Mouse (Mus musculus) intestine, postnatal 0 days (tissue): ENCODE measurements around the gene Ccnh. TPM values are rescaled to one million over a fixed set of nuclear protein-coding genes. Genes with fewer than 3 reads are reported as not detected.
"Not testable (repeated sequence)": the region's sequence is repeated elsewhere in the genome, so short reads cannot be mapped to it uniquely, and the experiment has no call there.

Experiments
- ATAC-seq: fragments of 200-750 bp; cut with Nextera tagmentation; 2 replicates; pipeline ENCODE4 v1.8.0; 2017; ENCODE audit warnings: mild to moderate bottlenecking, moderate TSS enrichment, moderate library complexity
- H3K27ac ChIP-seq: fragments of 300-500 bp; sonication (generic); 2 replicates; pipeline ENCODE4 v1.5.1; 2014; ENCODE audit warnings: mild to moderate bottlenecking, low read depth, low read length, moderate library complexity
- H3K27me3 ChIP-seq: fragments of 300-500 bp; sonication (generic); replicated peaks from 2 replicates; pipeline ENCODE4 v1.6.1; 2014; ENCODE audit warnings: low read length, mixed read lengths; ENCODE audit not compliant: control insufficient read depth, insufficient read depth
- H3K36me3 ChIP-seq: fragments of 300-500 bp; sonication (generic); 2 replicates; pipeline ENCODE4 v1.6.1; 2014; ENCODE audit warnings: mild to moderate bottlenecking, moderate library complexity; ENCODE audit not compliant: control insufficient read depth, insufficient read depth
- H3K4me1 ChIP-seq: fragments of 300-500 bp; sonication (generic); replicated peaks from 2 replicates; pipeline ENCODE4 v1.6.1; 2014; ENCODE audit warnings: antibody characterized with exemption, low read length, mixed read lengths; ENCODE audit not compliant: control insufficient read depth, insufficient read depth
- H3K4me2 ChIP-seq: fragments of 300-500 bp; sonication (generic); replicated peaks from 2 replicates; pipeline ENCODE4 v1.6.1; 2014; ENCODE audit warnings: low read depth, mild to moderate bottlenecking, moderate library complexity
- H3K4me3 ChIP-seq: fragments of 300-500 bp; sonication (generic); 2 replicates; pipeline ENCODE4 v1.5.1; 2014; ENCODE audit warnings: low read depth, low read length
- H3K9ac ChIP-seq: fragments of 300-500 bp; sonication (generic); 2 replicates; pipeline ENCODE4 v1.6.1; 2014; ENCODE audit warnings: mild to moderate bottlenecking, low read depth, low read length
- H3K9me3 ChIP-seq: fragments of 300-500 bp; sonication (generic); 2 replicates; pipeline ENCODE4 v1.6.1; 2016; ENCODE audit warnings: mixed run types; ENCODE audit not compliant: control insufficient read depth
- CTCF ChIP-seq: sonication (generic); IDR thresholded peaks from 2 replicates; pipeline ENCODE4 v1.5.1; 2016; ENCODE audit warnings: low read depth, mild to moderate bottlenecking, control low read depth, antibody characterized with exemption, moderate library complexity
- WGBS: fragments of 180-500 bp; shearing (Covaris S2); extraction: QIAGEN DNeasy Blood & Tissue Kit; methylation state at CpG from one replicate; pipeline ENCODE4 v1.1.7; 2014; 5-methylcytosine and 5-hydroxymethylcytosine counted together
- polyA plus RNA-seq: library from polyadenylated mRNA; unstranded; fragments of >200 nt; fragmentation: Nextera tagmentation; extraction: Ambion mirVana; gene quantifications from 2 replicates; pipeline ENCODE4 v1.2.1, GENCODE M21; 2015

Gene Ccnh
- 46.2 and 50.8 TPM in 2 replicates for polyA plus RNA-seq

DNA sequence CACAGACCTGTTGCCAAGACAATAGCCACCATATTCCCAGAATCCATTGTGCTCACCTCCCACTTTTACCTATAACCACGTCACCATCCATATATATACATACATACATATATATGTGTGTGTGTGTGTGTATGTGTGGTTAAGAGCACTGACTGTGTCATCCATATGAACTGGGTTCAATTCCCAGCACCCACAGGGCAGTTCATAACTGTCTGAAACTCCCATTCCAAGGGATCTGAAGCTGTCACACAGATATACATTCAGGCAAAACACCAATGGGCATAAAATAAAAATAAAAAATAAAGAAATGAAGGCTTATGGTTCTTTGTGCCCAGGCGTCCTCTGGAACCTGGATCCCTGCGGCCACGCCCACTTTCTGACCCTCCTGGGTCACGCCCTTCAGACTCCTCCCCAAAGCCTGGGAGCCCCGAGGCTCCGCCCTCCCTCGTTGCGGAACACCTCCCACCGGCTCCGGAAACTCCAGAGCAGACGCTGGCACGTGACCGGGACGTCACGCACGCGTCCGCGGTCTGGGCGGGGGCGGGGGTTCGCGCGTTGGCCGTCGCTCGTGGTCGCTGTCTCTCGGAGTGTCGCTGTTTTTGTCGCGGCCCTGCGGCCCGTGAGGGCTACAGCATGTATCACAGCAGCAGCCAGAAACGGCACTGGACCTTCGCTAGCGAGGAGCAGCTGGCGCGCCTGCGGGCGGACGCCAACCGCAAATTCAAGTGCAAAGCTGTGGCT lies at the start of gene Ccnh:
Ccnh (plus strand) TSS at position 506 of the 741 bp plus-strand sequence.
- H3K36me3 ChIP-seq: peaks cover 4% of the 10 kb centered on the region; the same call in 1 of the 2 replicates
- H3K4me3 ChIP-seq: peak within 1 kb of the TSS; percentile 93
- no peaks in the 10 kb centered on the region for H3K9me3 ChIP-seq
- under 1% methylated on average over 44 of the region's 44 CpGs for WGBS
- no peaks in the 10 kb centered on the region for H3K27me3 ChIP-seq
- no peak for TF ChIP-seq CTCF
- peak within 1 kb of the TSS; percentile 95 for H3K4me2 ChIP-seq
- no peaks in the 10 kb centered on the region for H3K4me1 ChIP-seq
- H3K27ac ChIP-seq: peak within 1 kb of the TSS; percentile 71
- ATAC-seq: peak; percentile 99
- H3K9ac ChIP-seq: peak within 1 kb of the TSS; percentile 81

DNA sequence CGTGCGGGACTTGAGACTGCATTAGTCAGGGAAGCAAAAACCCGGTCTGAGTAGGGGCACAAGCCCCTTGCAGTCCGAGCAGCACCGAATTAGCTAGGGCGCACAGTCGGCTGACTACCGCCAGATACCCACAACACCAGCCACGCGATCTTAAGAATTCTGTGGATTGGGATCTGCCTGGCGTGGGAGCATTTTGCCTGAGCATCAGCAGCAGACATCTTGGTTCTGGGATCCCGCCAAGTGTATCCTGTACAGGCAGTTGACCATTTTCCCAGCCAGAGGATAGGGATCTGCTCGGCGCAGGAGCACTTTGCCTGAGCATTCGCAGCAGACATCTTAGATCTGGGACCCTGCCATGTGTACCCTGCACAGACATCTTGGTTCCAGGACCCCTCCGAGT lies 45.8 kb upstream of the Ccnh start:
- 93% methylated on average over 16 of the region's 16 CpGs for WGBS
- ATAC-seq: not testable (repeated sequence)

DNA sequence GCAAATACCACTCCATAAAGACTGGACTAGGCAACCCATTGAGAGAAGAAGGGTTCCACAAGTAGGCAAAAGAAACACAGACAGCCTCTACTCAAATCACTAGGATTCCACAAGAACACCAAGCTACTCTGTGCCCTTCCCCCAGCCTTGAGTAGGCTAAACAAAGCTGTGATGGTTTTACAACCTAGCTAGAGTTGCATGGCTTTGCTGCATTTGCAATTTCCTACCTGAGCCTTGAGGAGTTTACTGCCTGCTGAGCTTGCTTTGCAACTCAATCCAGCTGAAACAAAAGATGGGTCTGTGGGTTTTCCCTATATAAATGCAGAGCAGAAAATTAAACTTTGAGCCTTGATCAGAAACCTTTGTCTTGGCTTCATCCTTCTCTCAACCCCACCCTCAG lies 42.7 kb upstream of the Ccnh start:
- Histone ChIP-seq H3K4me2 (no peak overlapping the region), H3K9ac (no peak overlapping the region), H3K27me3 (no peaks in the 10 kb centered on the region), H3K36me3 (no peaks in the 10 kb centered on the region), H3K4me3 (no peak overlapping the region), H3K4me1 (no peaks in the 10 kb centered on the region), H3K9me3 (no peaks in the 10 kb centered on the region), H3K27ac (no peak overlapping the region)
- ATAC-seq: no peak
- no peak for TF ChIP-seq CTCF

More for the DNA sequence above, 45.8 kb upstream of the Ccnh start:
- not testable (repeated sequence) for H3K9ac ChIP-seq, H3K4me1 ChIP-seq, H3K4me2 ChIP-seq, H3K27ac ChIP-seq, H3K4me3 ChIP-seq, H3K27me3 ChIP-seq, H3K9me3 ChIP-seq, H3K36me3 ChIP-seq

DNA sequence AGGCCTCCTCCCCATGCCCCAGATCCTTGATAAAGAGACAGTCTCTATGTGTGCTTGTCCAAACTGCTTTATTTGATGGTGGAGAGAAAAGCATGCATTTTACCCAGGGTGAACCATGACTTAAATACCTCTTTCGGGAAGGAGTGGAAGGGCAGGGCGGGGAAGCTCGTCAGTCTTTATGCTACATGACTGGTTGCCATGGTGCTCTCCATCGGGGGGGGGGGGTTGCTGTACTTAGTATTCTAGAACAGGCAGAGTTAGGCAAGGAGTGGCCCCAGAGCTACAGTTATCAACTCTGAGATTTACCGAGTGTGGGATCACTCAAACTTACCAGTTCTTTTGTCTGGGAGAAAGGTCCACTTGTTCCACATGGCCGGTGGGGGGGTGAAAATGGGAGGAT lies 34.5 kb upstream of the Ccnh start:
- Histone ChIP-seq H3K4me1 (no peaks in the 10 kb centered on the region), H3K4me2 (no peak overlapping the region), H3K27ac (no peak overlapping the region), H3K27me3 (no peaks in the 10 kb centered on the region), H3K36me3 (no peaks in the 10 kb centered on the region), H3K9ac (no peak overlapping the region), H3K9me3 (no peaks in the 10 kb centered on the region), H3K4me3 (no peak overlapping the region)
- ATAC-seq: no peak
- no peak for TF ChIP-seq CTCF
- 86% methylated on average over 6 of the region's 6 CpGs for WGBS

DNA sequence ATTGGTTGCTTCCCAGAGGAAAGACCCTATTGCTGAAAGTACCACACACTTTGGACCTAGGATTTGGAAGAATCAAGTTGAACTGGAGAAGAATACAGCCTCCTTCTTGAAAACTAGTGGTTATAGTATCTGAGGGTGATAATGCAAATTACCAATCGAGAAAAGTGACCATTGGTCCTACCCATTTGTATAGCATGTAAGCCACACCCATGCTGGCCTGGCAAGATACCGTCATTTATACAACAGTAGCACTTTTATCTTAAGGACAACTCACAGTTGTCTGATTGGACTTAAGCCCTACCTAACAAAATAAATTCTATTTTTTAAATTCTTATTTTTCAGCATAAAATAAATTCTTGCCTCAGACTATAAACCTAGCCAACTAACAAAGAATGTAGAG lies 29.2 kb upstream of the Ccnh start:
- Histone ChIP-seq H3K36me3 (no peaks in the 10 kb centered on the region), H3K4me3 (no peak overlapping the region), H3K9me3 (no peaks in the 10 kb centered on the region), H3K9ac (no peak overlapping the region), H3K27ac (no peak overlapping the region), H3K27me3 (no peaks in the 10 kb centered on the region), H3K4me2 (no peak overlapping the region), H3K4me1 (no peaks in the 10 kb centered on the region)
- ATAC-seq: no peak
- no peak for TF ChIP-seq CTCF
- WGBS: 74% methylated on average over 2 of the region's 2 CpGs

DNA sequence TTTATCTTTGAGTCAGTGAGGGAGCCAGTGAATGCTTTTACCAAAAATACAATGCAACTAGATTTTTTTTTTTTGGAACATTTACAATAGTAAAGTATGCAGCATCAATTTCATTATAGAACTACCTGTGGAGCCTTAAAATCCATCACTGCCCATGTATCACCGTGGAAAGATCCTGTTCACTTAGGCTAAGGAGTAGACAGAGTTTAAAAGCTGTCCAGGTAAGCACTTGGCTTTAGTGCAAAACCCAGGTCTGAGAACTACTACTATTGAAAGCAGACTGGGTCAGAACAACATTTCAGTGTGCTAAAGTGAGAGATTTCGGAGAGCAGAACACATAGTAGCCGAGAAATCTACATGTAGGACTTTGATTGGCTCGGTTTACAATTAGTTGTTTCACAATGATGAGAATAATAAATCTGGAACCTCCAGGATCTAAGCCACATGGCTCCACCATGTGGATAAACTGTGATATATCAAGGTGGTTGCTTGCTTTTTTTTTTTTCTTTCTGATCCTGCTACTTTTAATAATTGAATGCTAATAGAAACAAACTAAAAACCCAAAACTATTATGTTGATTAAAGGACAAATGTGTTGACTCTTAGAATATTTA lies 24.6 kb upstream of the Ccnh start:
- no peak overlapping the region for H3K4me2 ChIP-seq
- 38% methylated on average over 4 of the region's 4 CpGs for WGBS
- H3K4me1 ChIP-seq: no peaks in the 10 kb centered on the region
- H3K27me3 ChIP-seq: no peaks in the 10 kb centered on the region
- H3K9me3 ChIP-seq: no peaks in the 10 kb centered on the region
- H3K9ac ChIP-seq: no peak overlapping the region
- no peak overlapping the region for H3K27ac ChIP-seq
- ATAC-seq: no peak
- H3K4me3 ChIP-seq: no peak overlapping the region
- no peaks in the 10 kb centered on the region for H3K36me3 ChIP-seq
- TF ChIP-seq CTCF: peak; percentile 48
